Mouse (Mus musculus): ENCODE results near the gene Olfr1308.

The Olfr1308 gene

GRCm38 (mm10) chr2:111964844-111965243 lies at the start of gene Olfr1308:
Olfr1308 (minus strand) TSS chr2:111964944.
- POLR2A ChIA-PET = no interaction called here
- CTCF ChIA-PET = no interaction called here

- POLR2A ChIA-PET = no interaction called here
- CTCF ChIA-PET = no interaction called here
Measured at GRCm38 (mm10) chr2:112012608-112013007, 47.9 kb upstream of the Olfr1308 start, which contains the start of gene Olfr1310. Olfr1310 (minus strand) TSS chr2:112012708.

GRCm38 (mm10) chr2:111990181-111990580 lies 25.4 kb upstream of the Olfr1308 start, which contains the start of gene Olfr1309:
Olfr1309 (minus strand) TSS chr2:111990281.
- ChIA-PET CTCF (no interaction called here), POLR2A (no interaction called here)

- ChIA-PET CTCF (no interaction called here), POLR2A (no interaction called here)
Measured at GRCm38 (mm10) chr2:111949340-111949739, 15.4 kb downstream of the Olfr1308 start, which contains the start of gene Olfr1307. Olfr1307 (minus strand) TSS chr2:111949440.

- CTCF ChIA-PET = no interaction called here
- POLR2A ChIA-PET = interaction anchor here in 1 of 4 experiments (0.6 kb wide), 1 partner anchor 92 kb away, joined by 4 read pairs; no protein-coding TSS in a partner anchor
Measured at GRCm38 (mm10) chr2:111916171-111916570, 48.6 kb downstream of the Olfr1308 start, which contains the start of gene Olfr1306. Olfr1306 (minus strand) TSS chr2:111916271.

Measured in embryonic stem cell, embryonic (primary cell).